Mouse (Mus musculus): Measurements from ENCODE around the gene Ddx18. TPM values are rescaled to one million over a fixed set of nuclear protein-coding genes. Genes with fewer than 3 reads are reported as not detected.

The Ddx18 gene
- polyA plus RNA-seq, 1 experiment from 2014 or later = 55.9 TPM

DNA sequence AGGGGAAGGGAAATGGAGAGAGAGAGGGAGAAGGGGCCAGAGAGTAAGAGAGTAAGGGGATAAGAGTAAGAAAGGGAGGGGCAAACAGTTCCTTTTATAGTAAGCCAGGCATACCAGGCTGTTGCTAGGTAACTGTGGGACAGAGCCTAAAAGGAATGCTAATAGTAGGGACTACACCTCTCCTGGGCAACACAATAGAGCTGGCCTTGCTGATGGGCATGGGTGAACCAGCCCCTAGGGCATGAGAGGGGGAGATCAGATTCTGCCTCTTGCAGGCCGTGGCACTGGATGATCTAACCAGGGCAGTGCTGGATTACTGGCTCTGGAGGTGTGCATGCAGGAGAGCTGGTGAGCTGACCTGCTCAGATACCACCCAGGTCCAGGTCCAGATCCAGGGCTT lies 9.7 kb upstream of the Ddx18 start:
- Histone ChIP-seq H3K4me3 (ENCODE audit: low read length) (no peak overlapping the region), H3K27me3 (ENCODE audit: insufficient read depth, low read length) (no peaks in the 10 kb centered on the region), H3K36me3 (ENCODE audit: insufficient read depth, low read length) (no peaks in the 10 kb centered on the region), H3K4me2 (replicated peaks; ENCODE audit: low read depth, low read length) (no peak overlapping the region), H3K9me3 (ENCODE audit: low read length) (no peaks in the 10 kb centered on the region), H3K4me1 (ENCODE audit: insufficient read depth, low read length) (no peaks in the 10 kb centered on the region), H3K27ac (ENCODE audit: low read length) (no peak overlapping the region), H3K9ac (replicated peaks; ENCODE audit: low read length) (no peak overlapping the region)
- WGBS = 50% methylated on average over 1 of the region's 1 CpGs
- ATAC-seq (ENCODE audit: low FRiP score, low TSS enrichment) = no peak

DNA sequence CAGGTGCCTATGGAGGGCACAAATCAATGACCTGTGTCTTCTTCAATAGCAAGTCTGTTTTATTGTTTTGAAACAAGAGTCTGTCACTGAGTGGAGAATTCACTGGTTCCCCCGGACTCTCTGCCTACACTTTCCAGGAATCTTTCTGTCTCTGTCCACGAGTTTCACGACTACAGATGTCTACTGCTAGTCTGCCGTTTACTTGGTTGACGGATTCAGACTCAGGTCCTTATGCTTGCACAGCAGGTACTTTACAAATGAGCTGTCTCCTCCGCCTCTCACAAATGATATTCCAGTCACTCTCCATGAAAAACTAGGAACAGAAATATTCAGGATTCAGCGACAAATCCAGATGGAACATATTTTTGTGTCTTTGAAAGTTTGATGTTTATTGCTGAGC lies 2.7 kb upstream of the Ddx18 start:
- Histone ChIP-seq H3K36me3 (ENCODE audit: insufficient read depth, low read length) (peaks cover 3% of the 10 kb centered on the region; the same call in 1 of the 2 replicates), H3K4me2 (replicated peaks; ENCODE audit: low read depth, low read length) (no peak overlapping the region), H3K9ac (replicated peaks; ENCODE audit: low read length) (no peak overlapping the region), H3K4me3 (ENCODE audit: low read length) (no peak overlapping the region), H3K9me3 (ENCODE audit: low read length) (no peaks in the 10 kb centered on the region), H3K4me1 (ENCODE audit: insufficient read depth, low read length) (peaks cover 8% of the 10 kb centered on the region), H3K27me3 (ENCODE audit: insufficient read depth, low read length) (no peaks in the 10 kb centered on the region), H3K27ac (ENCODE audit: low read length) (no peak overlapping the region)
- ATAC-seq (ENCODE audit: low FRiP score, low TSS enrichment) = no peak
- WGBS = 71% methylated on average over 7 of the region's 7 CpGs

DNA sequence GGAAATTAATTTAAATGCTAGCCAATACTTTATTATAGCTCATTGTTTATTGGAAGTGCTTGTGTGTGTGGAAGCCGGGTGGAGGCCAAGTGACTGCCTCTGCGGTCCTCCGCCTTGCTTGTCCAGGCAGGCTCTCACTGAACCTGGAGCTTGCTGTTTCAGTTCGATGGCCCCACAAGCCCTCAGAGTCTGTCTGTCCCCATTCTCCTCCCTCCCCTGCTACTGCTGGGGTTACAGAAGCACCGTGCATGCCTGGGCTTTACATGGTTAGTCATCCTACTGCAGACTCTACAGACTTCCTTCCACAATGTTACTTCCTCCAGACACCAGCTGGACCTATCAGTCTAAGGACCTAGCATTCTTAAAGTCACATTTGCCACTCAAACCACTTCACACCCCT lies 9.9 kb downstream of the Ddx18 start:
- no peaks in the 10 kb centered on the region for H3K27me3 ChIP-seq (ENCODE audit: insufficient read depth, low read length)
- no peak overlapping the region for H3K27ac ChIP-seq (ENCODE audit: low read length)
- 97% methylated on average over 5 of the region's 5 CpGs for WGBS
- ATAC-seq (ENCODE audit: low FRiP score, low TSS enrichment) = no peak
- no peak overlapping the region for H3K4me3 ChIP-seq (ENCODE audit: low read length)
- peaks cover 93% of the 10 kb centered on the region for H3K36me3 ChIP-seq (ENCODE audit: insufficient read depth, low read length)
- no peak overlapping the region for H3K4me2 ChIP-seq (replicated peaks; ENCODE audit: low read depth, low read length)
- H3K9me3 ChIP-seq (ENCODE audit: low read length) = no peaks in the 10 kb centered on the region
- no peak overlapping the region for H3K9ac ChIP-seq (replicated peaks; ENCODE audit: low read length)
- H3K4me1 ChIP-seq (ENCODE audit: insufficient read depth, low read length) = no peaks in the 10 kb centered on the region

DNA sequence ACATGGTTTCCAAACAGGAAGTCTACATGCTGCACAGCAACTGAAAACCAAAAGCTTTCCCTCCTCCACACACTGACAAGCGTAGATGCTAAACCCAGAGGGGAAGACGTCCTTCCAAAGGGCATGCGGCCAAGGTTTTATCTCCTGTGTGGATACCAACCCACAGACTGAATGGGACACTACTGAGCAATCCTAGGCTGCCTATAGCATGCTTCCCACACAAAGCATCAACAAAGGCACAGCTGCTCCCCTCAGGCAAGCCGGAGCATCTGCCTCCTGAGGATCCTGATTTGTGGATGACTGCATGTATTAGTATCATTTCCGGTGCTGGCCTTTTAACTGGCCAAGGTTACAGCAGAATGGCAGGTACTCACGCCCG lies 16.3 kb downstream of the Ddx18 start:
- no peaks in the 10 kb centered on the region for H3K4me1 ChIP-seq (ENCODE audit: insufficient read depth, low read length)
- no peaks in the 10 kb centered on the region for H3K9me3 ChIP-seq (ENCODE audit: low read length)
- no peak overlapping the region for H3K4me3 ChIP-seq (ENCODE audit: low read length)
- no peaks in the 10 kb centered on the region for H3K27me3 ChIP-seq (ENCODE audit: insufficient read depth, low read length)
- peaks cover 46% of the 10 kb centered on the region for H3K36me3 ChIP-seq (ENCODE audit: insufficient read depth, low read length)
- no peak for ATAC-seq (ENCODE audit: low FRiP score, low TSS enrichment)
- no peak overlapping the region for H3K4me2 ChIP-seq (replicated peaks; ENCODE audit: low read depth, low read length)
- WGBS = 90% methylated on average over 7 of the region's 7 CpGs
- H3K27ac ChIP-seq (ENCODE audit: low read length) = no peak overlapping the region
- H3K9ac ChIP-seq (replicated peaks; ENCODE audit: low read length) = no peak overlapping the region

DNA sequence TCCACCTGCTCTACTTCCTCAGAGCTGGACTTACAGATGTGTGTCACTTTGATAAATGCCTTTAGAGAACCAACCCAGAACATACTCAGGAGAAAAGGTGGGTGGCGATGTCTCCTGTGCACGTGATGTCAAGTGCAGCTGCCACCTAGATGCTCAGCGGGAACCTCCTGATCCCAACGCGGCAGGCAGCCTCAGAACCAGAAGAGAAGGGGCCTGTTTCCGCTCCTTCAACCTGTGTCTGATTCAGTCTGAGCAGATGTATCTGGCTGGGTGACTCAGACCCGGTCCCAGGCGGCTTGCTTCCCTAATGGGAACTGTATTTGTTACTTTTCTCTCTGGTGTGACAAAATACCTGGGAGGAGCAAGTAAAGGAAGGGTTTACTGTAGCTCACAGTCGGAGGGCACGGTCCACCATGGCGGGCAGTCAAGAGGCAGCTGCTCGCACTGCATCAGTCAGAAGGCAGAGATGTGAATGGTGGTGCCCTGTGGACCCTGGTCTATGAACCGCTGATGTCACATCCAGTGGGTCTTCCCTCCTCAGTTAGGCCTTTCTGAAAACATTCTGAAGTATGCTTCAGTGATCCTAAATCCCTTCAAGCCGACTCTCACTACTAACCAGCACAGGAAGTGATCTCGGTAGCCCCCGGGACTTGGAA lies 16.9 kb downstream of the Ddx18 start:
- 90% methylated on average over 16 of the region's 16 CpGs for WGBS
- Histone ChIP-seq H3K4me3 (ENCODE audit: low read length) (no peak overlapping the region), H3K36me3 (ENCODE audit: insufficient read depth, low read length) (peaks cover 40% of the 10 kb centered on the region), H3K4me1 (ENCODE audit: insufficient read depth, low read length) (no peaks in the 10 kb centered on the region), H3K9ac (replicated peaks; ENCODE audit: low read length) (no peak overlapping the region), H3K9me3 (ENCODE audit: low read length) (no peaks in the 10 kb centered on the region), H3K4me2 (replicated peaks; ENCODE audit: low read depth, low read length) (no peak overlapping the region), H3K27ac (ENCODE audit: low read length) (no peak overlapping the region), H3K27me3 (ENCODE audit: insufficient read depth, low read length) (no peaks in the 10 kb centered on the region)
- ATAC-seq (ENCODE audit: low FRiP score, low TSS enrichment) = no peak

DNA sequence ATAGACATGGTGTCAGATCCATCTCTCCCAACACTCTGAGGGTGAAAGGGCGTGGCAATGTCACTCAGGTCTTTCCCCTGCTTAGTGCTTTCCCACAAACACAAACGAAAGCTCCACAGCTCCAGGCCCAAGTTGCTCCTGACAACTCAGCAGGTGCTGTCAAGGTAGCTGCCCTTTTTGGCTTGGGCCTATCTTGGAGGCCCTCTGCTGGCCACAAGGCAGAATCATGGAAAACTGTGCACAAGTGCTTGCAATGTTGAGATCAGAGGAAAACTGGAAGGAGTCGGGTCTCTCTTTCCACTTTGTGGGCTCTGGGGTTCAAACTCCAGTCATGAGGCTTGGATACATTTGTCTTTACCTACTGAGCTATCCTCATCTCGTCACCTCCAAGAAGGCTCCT lies 18.3 kb downstream of the Ddx18 start:
- H3K4me3 ChIP-seq (ENCODE audit: low read length) = no peak overlapping the region
- no peak overlapping the region for H3K4me2 ChIP-seq (replicated peaks; ENCODE audit: low read depth, low read length)
- no peak overlapping the region for H3K27ac ChIP-seq (ENCODE audit: low read length)
- 83% methylated on average over 4 of the region's 4 CpGs for WGBS
- no peaks in the 10 kb centered on the region for H3K9me3 ChIP-seq (ENCODE audit: low read length)
- no peak for ATAC-seq (ENCODE audit: low FRiP score, low TSS enrichment)
- no peaks in the 10 kb centered on the region for H3K4me1 ChIP-seq (ENCODE audit: insufficient read depth, low read length)
- no peaks in the 10 kb centered on the region for H3K27me3 ChIP-seq (ENCODE audit: insufficient read depth, low read length)
- H3K36me3 ChIP-seq (ENCODE audit: insufficient read depth, low read length) = peaks cover 26% of the 10 kb centered on the region
- no peak overlapping the region for H3K9ac ChIP-seq (replicated peaks; ENCODE audit: low read length)

DNA sequence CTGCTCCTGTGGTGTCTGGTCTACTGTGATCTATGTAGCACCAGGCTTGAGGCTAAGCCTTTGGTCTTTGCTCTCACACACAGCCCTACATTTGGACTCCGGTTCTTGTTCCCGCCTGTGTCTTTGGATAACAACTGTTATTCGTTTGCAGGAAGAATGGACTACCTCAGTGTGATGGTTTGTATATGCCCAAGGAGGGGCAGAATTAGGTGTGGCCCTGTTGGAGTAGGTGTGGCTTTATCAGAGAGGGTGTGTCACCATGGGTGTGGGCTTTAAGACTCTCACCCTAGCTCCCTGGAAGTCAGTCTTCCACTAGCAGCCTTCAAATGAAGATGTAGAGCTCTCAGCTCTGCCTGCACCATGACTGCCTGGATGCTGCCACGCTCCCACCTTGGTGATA lies 19.1 kb downstream of the Ddx18 start:
- H3K27me3 ChIP-seq (ENCODE audit: insufficient read depth, low read length) = no peaks in the 10 kb centered on the region
- no peaks in the 10 kb centered on the region for H3K9me3 ChIP-seq (ENCODE audit: low read length)
- H3K36me3 ChIP-seq (ENCODE audit: insufficient read depth, low read length) = peaks cover 20% of the 10 kb centered on the region
- ATAC-seq (ENCODE audit: low FRiP score, low TSS enrichment) = no peak
- H3K4me1 ChIP-seq (ENCODE audit: insufficient read depth, low read length) = no peaks in the 10 kb centered on the region
- H3K4me2 ChIP-seq (replicated peaks; ENCODE audit: low read depth, low read length) = no peak overlapping the region
- no peak overlapping the region for H3K27ac ChIP-seq (ENCODE audit: low read length)
- no peak overlapping the region for H3K9ac ChIP-seq (replicated peaks; ENCODE audit: low read length)
- WGBS = 91% methylated on average over 4 of the region's 4 CpGs
- H3K4me3 ChIP-seq (ENCODE audit: low read length) = no peak overlapping the region

DNA sequence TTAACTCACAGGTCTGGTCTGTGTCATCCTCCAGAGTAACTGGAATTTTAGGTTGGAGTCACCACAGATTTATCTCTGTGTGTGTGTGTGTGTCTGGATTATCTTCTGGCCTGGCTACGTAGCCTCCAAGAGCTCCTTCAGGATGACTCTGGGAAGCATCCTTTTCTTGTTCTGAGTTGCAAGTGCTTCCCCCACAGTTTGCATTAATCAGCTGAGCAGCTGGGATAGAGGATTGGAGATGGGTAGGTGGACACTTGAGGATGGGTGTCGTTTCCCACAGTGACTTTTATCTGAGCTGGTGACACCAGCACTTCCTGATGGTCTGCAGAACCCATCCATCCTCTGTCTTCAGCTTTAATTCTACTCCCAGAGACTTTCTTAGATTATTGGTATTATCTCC lies 20.9 kb downstream of the Ddx18 start:
- Histone ChIP-seq H3K27me3 (ENCODE audit: insufficient read depth, low read length) (no peaks in the 10 kb centered on the region), H3K9me3 (ENCODE audit: low read length) (no peaks in the 10 kb centered on the region), H3K36me3 (ENCODE audit: insufficient read depth, low read length) (peaks cover 5% of the 10 kb centered on the region; the same call in 1 of the 2 replicates), H3K4me1 (ENCODE audit: insufficient read depth, low read length) (no peaks in the 10 kb centered on the region), H3K4me3 (ENCODE audit: low read length) (no peak overlapping the region), H3K9ac (replicated peaks; ENCODE audit: low read length) (no peak overlapping the region), H3K4me2 (replicated peaks; ENCODE audit: low read depth, low read length) (no peak overlapping the region), H3K27ac (ENCODE audit: low read length) (no peak overlapping the region)
- no peak for ATAC-seq (ENCODE audit: low FRiP score, low TSS enrichment)
- WGBS = 77% methylated on average over 2 of the region's 2 CpGs

DNA sequence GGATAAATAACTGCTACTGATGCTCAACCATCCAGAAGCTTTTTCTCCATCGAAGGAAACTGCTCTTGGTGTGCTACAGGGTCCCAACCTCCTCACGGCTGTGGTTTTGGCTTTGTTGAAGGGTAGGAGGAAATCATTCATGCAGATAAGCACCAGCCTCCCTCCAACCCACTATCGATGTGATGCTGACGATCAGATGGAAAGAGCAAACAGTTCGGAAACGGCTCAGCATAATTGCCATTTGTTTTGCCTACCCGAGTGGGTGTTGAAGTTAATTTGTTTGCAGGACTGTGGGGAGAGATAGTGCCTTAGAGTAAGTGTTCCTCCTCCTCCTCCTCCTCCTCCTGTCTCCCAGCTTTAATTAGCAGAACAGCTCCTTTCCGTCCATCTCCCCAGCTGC lies 27.4 kb downstream of the Ddx18 start:
- Histone ChIP-seq H3K4me2 (replicated peaks; ENCODE audit: low read depth, low read length) (no peak overlapping the region), H3K4me1 (ENCODE audit: insufficient read depth, low read length) (no peaks in the 10 kb centered on the region)
- WGBS = 60% methylated on average over 8 of the region's 8 CpGs

DNA sequence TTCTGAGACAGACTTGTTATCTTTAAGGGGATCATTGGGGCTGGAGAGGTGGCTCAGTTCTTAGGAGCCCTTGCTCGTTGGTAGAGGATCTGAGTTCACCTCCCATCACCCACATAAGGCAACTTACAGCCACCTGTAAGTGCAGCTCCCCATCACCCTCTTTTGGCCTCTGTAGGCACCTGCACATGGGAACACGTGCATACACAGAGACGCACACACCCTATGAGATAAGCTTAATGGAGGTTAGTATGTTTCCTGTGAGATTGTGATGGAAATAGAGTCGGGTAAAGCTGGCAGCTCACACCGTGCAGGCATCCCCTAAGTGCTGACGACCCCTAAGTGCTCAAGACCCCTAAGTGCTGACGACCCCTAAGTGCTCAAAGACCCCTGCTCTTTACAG lies 36.4 kb downstream of the Ddx18 start:
- ATAC-seq (ENCODE audit: low FRiP score, low TSS enrichment) = no peak
- Histone ChIP-seq H3K4me1 (ENCODE audit: insufficient read depth, low read length) (peaks cover 12% of the 10 kb centered on the region), H3K36me3 (ENCODE audit: insufficient read depth, low read length) (no peaks in the 10 kb centered on the region), H3K27me3 (ENCODE audit: insufficient read depth, low read length) (peaks cover 21% of the 10 kb centered on the region), H3K4me2 (replicated peaks; ENCODE audit: low read depth, low read length) (no peak overlapping the region), H3K4me3 (ENCODE audit: low read length) (no peak overlapping the region), H3K27ac (ENCODE audit: low read length) (no peak overlapping the region), H3K9ac (replicated peaks; ENCODE audit: low read length) (no peak overlapping the region), H3K9me3 (ENCODE audit: low read length) (no peaks in the 10 kb centered on the region)
- 63% methylated on average over 7 of the region's 7 CpGs for WGBS

More for the DNA sequence above, 27.4 kb downstream of the Ddx18 start:
- Histone ChIP-seq H3K36me3 (ENCODE audit: insufficient read depth, low read length) (no peaks in the 10 kb centered on the region), H3K9ac (replicated peaks; ENCODE audit: low read length) (no peak overlapping the region), H3K27me3 (ENCODE audit: insufficient read depth, low read length) (no peaks in the 10 kb centered on the region), H3K9me3 (ENCODE audit: low read length) (no peaks in the 10 kb centered on the region), H3K4me3 (ENCODE audit: low read length) (no peak overlapping the region), H3K27ac (ENCODE audit: low read length) (no peak overlapping the region)
- ATAC-seq (ENCODE audit: low FRiP score, low TSS enrichment) = no peak
